Mouse (Mus musculus) B cell, adult 2 months (primary cell): ENCODE measurements around the gene Spata2.

Experiments used
- DNase-seq, 2 experiments: peaks; one replicate each; pipeline ENCODE4 v3.0.0; 2022

Spata2 gene

DNA sequence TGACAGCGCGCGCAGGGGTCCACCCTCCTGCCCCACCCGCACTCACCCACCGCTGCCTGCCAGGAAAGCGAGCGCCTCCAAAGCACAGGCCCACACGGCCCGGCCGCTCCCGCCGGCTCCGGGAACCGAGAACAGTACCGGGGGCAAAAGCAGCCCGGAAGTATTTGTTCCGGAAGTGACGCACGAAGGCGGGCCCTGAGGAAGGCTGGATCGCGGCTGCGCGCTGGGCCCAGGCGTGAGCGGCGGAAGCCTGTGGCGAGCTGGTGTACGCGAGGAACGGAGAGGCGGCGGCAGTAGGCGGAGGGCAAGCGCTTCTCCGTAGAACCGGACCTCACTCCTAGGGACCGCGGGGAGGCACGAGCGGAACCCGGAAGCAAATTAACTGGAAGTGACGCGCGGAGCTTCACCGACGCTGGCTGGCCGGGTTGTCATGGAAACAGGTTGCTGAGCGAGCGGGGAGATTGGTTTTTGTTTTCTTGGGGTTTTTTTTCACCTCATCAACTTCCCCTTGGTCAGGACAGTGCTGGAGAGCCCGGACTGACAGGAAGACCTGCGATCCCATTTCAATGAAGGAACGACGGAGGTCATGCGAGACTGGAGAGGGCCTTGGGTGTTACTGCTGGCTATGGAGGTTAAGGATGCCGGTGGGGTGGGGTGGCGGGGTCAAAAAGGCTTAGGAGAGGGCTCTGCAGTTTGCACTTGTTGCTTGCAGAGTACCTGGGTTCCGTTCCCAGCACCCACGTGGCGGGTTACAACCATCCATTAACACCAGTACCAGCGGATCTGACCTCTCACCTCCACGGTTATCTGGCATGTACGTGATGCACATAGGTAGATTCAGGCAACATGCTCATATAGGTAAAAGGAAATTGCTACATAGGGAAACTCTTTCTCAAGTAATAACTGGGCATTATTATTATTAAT is at the start of gene Spata2:
Gene Spata2, minus strand, starts transcription at position 175 of the 924 bp plus-strand sequence.
- peak; percentile 95 to 97 for DNase-seq

GRCm38 (mm10) chr2:167542361-167542760 is 49.7 kb upstream of the Spata2 start:
- DNase-seq, result no peak

GRCm38 (mm10) chr2:167541761-167542160 is 49.1 kb upstream of the Spata2 start:
- no peak for DNase-seq

DNA sequence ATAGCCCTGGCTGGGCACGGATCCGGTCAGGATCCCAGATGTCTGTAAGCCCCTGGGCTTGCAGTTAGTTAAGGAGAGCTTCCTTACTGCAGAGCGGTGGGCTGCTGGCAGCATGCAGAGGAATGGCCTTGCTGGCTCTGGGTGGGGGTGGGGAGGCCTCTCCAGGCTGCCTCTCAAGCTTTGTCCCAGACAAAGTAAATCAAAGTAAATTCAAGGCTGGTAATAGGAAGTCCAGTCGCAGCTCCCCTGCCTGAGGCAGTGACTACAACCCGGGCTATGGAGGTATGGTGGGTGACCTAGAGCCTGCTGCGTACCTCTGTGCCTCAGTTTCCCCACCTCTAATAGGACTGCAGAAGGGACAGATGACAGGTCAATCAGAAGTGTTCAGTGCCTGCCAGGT is 48.6 kb upstream of the Spata2 start:
- no peak for DNase-seq

DNA sequence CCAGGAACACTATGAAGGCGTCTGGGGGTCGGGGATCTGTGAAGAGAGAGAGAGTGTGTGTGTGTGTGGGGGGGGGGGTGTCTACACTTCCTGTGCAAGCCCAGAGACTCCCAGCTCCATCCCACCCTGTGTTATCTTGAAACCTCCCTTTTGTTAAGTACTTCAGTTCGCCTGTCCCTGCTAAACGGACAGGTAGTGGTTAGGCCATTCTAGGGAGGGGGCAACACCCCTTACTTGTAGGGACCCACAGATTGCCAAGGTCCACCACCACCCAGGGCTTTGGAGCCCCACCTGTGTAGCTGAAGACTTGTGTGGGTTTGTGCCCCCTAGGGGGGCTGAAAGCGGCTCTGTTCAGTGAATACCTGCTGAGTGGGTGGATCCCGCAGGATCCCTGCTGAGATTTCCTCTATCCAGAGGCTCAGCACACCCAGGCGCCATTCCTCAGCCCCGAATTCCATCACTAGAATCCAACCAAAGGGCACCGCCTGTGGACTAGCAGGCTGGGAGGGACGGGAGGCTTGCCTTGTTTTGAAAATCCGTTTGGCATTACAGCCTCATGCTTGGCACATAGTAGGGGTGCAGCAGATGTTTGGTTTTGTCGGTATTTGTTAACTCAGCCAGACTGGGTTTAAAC is 47.9 kb upstream of the Spata2 start:
- DNase-seq, result no peak

DNA sequence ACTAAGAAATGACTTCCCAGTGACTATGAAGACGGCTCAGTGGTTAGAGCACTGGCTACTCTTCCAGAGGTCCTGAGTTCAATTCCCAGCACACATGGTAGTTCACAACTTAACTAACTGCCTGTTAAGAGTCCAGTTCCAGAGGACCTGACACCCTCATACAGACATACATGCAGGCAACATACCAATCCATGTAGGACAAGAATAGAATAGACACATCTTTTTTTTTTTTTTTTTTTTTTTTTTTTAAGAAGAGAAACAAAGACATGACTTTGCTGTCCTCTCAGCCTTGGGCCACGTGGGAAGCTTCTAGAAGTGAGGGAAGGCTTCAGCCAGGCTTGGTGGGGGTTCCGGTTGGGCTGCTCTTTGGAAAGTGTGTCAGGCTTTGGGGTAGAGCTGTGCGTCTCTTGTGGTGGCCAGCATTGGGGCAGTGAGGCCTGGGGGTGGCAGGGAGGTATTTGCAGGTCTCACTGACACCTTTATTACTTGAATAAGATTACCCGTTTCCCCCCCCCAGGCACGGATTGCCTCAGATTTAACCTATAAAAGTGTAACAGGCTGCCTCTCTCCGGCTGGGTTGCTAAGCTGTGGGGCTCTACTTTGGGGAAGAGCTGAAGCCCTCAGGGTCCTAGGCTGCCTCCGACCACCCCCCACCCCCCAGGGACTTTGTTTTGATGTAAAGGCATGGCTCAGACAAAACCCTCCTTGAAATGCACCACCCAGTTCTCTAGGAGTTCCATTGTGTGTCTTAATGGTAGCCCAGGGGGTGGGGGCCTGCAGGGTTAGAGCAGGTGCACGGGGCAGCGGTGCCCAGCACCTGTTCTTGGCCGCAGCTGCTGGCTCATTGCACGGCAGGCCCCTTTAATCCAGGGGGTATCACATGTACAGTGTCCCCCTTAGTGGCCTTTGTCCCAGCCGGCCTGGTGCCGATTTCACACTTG is 47.1 kb upstream of the Spata2 start:
- DNase-seq, result no peak

DNA sequence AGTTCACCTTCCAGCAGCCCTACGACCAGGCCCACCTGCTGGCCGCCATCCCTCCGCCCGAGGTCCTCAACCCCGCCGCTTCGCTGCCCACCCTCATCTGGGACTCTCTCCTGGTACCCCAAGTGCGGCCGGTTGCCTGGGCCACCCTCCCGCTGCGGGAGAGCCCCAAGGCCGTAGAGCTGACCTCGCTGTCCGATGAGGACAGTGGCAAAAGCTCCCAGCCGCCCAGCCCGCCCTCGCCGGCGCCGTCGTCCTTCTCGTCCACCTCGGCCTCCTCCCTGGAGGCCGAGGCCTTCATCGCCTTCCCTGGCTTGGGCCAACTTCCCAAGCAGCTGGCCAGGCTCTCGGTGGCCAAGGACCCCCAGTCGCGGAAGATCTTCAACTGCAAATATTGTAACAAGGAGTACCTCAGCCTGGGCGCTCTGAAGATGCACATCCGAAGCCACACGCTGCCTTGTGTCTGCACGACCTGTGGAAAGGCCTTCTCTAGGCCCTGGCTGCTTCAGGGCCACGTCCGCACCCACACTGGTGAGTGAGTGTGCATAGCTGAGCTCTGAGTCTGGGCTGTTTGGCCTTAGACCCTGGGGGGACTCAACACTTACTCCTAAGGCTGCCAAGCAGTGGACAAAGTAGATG is 46.1 kb upstream of the Spata2 start:
- DNase-seq, result no peak

- peak; percentile 89 for DNase-seq
These were observed 45.0 kb upstream of the Spata2 start, which contains the start of gene Snai1 for GRCm38 (mm10) chr2:167537476-167538297. Gene Snai1 (plus strand): TSS chr2:167538195.

DNA sequence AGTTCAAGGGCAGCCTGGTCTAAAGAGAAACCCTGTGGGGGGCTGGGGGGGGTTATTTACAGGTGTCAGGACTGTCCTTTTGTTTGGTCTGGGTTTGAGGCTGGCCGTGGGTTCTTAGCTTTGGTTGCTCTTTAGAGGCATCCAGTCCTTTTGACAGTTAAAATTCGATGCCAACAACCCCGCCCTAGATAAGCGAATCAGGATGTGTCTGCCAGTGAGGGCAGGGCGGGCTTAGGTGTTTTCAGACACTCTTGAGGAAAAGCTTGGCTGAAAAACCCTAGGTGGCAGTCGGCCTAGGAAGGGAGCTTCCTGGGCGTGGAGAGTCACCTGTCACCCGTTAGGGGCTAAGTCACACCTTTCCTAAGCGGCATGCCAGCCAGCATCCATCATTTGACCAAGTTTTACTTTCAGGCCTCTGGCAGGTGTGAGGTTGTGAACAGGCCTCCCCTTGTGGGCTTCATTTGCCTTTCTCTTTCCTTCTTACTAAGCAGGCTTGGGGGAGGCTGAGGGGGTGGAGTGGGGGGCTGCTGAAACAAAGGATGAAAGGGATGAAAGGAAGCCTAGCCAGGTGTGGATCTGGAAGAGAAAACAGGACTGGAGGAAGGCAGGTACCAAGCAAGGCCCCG is 43.7 kb upstream of the Spata2 start:
- no peak for DNase-seq

DNA sequence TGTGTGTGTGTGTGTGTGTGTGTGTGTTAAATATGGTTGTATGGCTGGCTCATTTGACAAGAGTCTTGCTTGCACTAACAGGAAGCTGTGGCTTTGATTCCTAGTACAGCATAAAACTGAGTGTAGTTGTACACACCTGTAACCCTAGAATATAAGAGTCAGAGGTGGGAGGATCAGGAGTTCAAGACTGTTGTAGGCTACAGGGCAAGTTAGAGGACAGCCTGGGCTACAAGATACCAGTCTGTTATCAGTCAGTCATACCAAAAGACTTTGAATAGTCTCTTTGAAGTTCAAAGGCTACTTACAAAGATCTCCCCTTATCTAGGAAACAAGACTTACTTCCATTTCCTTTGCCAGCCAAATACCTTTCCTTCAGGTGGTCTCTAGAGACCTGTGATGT is 41.2 kb upstream of the Spata2 start:
- DNase-seq, result no peak

DNA sequence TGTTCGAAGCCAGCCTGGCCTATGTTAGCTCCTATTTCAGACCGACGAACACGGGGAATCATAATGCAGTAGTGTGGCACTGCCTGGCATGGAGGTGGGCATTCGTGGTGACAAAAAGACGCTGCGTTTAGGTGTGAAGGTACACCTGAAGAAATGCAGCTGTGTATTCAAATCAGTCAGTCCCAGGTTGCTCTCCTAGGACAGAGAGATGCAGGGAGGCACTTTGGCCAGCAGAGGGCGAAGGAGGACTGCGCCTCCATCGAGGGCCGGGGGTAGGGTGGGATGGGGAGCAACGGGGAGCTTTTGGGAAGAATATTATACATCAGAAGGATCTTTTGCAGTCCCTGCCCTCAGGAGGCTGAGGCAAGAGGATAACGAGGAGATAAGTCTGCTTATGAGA is 39.4 kb upstream of the Spata2 start:
- DNase-seq, result peak; percentile 71 to 72

DNA sequence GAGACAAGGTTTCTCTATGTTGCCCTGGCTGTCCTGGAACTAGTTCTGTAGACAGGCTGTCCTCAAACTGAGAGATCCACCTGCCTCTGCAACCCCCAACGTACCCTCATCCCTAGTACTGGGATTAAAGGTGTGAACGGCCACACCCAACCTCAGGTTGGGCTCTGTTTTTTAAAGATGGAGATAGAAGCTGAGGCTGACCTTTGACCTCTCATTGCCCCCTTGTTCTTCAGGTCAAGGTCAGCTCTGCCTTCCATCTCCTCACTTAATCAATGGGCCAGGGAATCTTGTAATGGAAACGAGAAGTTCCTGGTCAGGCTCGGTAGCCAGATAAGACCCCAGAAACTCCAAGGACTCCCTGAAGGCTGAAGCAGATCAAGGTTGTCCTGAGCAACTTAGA is 37.8 kb upstream of the Spata2 start:
- no peak for DNase-seq

DNA sequence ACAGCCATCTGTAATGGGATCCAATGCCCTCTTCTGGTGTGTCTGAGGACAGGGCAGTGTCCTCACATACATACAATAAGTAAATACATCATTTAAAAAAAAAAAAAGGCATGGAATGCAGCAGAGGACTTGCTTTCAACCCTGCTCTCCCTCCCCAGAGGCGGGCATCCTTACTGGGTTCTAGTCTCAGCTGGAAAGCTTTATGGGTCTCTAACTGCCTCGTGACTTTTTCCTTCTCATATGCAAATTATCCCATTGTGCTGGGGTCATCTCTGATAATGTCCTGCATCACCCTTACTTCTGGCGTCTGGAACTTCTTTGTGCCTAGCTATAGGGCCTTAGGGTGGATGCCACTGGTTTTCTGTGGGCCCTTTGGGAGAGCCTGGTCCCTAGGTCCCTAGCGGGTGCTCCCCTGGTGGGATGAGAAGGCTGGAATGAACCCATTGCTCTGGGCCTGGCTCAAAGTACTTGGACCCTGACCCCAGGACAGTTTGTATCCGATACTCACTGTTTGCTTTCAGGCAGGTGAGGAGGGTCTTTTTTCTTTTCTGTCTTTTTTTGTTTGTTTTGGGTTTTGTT is 37.3 kb upstream of the Spata2 start:
- no peak for DNase-seq

GRCm38 (mm10) chr2:167528278-167528677 is 35.6 kb upstream of the Spata2 start:
- peak; percentile 48 to 55 for DNase-seq

DNA sequence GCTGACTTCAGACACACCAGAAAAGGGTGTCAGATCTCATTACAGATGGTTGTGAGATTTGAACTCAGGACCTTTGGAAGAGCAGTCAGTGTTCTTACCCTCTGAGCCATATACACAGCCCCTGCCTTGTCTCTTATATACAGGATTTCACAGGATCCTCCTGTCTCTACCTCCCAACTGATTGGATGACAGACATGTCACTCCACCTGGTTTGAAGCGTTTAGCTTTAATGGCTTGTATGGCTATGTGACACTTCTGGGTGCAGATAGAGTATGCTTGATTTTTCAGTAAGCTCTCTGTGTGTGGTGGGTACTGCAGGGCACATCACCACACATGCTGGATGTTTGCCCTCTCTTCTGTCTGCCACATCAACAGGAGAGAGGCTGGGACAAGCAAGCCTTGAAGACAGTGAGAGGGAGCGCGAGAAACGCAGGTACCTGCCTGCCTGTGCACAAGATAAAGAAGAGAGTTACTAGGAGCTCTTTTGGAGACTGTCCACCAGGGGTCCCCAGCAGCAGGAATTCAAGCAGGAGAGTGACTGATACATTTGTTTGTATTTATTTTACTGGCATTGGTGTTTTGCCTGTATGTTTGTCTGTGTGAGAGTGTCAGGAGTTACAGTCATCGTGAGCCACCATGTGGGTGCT is 27.0 kb upstream of the Spata2 start:
- DNase-seq, result peak; percentile 44 to 50

DNA sequence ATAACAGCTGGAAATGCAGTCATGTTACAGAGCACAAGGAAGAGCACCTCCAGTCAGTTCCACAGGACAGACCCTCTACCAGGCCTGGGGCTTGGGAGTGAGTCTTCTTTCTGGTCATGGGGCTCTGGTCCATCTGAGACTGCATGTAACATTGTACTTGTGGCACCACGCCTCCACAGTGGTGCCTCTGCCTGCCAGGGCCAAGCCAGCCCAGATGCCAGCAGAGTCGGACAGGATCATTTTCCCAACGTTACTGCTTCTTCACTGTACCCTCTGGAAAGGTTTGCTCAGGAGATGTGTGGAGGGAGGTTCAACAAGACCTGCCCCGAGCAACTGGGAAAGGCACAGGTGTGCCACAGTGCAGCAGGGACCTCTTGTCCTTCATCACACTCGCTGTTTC is 23.0 kb upstream of the Spata2 start:
- DNase-seq, result no peak

GRCm38 (mm10) chr2:167514641-167515040 is 22.0 kb upstream of the Spata2 start:
- DNase-seq, result no peak

GRCm38 (mm10) chr2:167512970-167513369 is 20.3 kb upstream of the Spata2 start:
- peak; percentile 35 to 45 for DNase-seq

GRCm38 (mm10) chr2:167512365-167512764 is 19.7 kb upstream of the Spata2 start:
- no peak for DNase-seq

- DNase-seq, result no peak
These were observed 17.8 kb upstream of the Spata2 start for GRCm38 (mm10) chr2:167510485-167510884.
